Mouse (Mus musculus): ENCODE measurements around the gene Filip1.

Gene Filip1

DNA sequence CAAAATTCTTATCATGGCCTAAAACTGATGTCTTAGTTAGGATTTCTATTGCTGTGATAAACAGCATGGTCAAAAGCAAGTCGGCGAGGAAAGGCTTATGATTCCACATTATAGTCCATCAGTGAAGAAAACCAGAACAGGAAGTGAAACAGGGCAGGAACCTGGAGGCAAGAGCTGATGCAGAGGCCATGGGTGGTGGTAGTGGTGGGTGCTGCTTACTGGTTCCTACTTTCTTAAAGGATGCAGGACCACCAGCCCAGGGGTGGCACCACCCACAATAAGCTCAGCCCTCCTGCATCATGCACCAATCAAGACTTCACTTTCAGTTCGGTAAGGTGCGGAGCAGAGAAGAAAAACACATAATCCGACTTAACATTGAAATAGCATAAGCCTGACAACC, 61.3 kb downstream of the Filip1 start:
- in situ Hi-C loops (cut with MboI; ENCODE audit: low sequenced_read_pairs), result no loop called here

DNA sequence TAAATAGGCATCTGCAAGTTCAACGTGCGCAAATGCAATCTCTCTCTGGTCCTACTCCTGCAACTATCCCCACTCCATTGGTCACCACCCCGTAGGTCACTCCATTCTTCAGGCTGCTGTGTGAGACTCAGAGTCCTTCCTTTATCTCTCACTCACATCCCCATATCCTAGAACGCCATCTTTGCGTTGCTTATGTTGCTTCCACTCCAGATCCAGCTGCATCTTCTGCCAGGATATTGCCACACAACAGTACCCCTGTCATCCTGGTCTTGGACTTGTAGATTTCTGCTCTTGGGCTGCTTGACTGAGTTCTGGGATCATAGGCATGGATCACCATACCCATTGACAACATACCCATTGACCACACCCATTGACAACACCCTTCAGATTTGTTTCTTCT, 62.0 kb downstream of the Filip1 start:
- in situ Hi-C loops (cut with MboI; ENCODE audit: low sequenced_read_pairs), result no loop called here

DNA sequence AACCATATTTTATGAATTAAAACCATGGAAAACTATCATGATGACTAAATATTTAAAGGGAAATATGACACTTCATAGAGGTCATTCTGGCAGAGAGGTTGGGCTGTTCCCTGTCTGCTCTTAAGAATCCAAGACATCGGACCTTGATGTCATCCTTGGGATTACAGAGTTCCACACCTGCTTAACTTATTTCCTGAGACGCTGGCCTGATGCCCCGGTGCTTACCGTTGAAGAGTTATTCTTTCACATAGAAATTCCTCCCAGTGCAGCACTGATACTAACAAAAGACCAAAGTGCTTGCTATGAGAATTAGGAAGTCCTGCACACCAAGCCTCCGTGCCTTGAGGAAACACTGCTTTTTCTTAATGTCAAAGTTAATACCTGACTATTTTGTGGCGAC, 62.6 kb downstream of the Filip1 start:
- in situ Hi-C loops (cut with MboI; ENCODE audit: low sequenced_read_pairs), result no loop called here

DNA sequence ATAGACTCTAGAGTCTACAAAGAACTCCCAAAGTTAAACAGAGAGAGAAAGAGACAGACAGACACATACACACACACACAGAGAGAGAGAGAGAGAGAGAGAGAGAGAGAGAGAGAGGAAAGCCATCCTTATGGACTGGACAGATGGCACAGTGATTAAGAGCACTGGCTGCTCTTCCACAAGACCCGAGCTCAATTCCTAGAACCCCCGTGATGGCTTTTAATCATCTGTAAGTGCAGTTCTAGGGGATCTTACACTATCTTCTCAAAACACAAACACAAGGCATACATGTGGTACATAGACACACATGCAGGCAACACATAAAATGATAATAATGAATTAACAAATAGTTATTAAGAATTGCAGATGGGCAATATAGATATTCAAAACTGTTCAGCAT, 64.3 kb downstream of the Filip1 start:
- in situ Hi-C loops (cut with MboI; ENCODE audit: low sequenced_read_pairs), result no loop called here

DNA sequence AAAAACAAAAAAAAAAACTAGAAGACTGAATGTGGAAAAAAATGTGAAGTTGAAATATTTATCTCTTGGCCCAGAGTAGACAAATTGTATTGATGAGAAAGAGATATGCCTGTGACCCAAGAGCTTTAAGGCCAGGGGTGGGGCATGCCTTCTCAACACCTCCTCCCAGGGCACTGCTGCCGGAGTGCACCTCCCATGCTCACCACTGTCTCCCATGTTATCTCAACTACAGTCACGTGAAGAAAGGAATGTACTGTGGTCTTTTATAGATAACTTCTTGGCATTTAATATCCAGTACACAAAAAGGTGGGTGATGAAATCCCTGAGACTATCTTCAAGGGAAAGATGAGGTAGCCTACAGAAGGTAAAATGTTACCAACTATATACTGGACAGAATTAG, 64.7 kb downstream of the Filip1 start:
- in situ Hi-C loops (cut with MboI; ENCODE audit: low sequenced_read_pairs), result no loop called here

DNA sequence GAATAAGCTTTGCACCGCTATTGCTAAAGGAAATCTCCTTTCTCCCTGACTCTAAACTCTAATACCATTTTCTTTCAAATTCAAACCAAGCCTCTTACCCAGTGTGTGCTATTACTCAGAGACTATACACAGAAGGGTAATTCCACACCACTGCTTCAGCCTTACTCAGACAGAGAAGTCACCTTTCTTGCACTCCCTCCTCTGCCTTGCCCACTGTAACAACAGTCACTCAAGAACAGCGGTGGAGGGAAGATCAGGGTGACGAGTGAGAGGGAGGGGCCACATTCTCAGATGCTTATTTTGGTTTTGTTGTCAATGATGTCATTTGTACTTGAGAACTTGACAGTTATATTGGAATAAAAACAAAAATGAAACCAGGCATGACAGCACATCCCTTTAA, 65.2 kb downstream of the Filip1 start:
- in situ Hi-C loops (cut with MboI; ENCODE audit: low sequenced_read_pairs), result no loop called here

DNA sequence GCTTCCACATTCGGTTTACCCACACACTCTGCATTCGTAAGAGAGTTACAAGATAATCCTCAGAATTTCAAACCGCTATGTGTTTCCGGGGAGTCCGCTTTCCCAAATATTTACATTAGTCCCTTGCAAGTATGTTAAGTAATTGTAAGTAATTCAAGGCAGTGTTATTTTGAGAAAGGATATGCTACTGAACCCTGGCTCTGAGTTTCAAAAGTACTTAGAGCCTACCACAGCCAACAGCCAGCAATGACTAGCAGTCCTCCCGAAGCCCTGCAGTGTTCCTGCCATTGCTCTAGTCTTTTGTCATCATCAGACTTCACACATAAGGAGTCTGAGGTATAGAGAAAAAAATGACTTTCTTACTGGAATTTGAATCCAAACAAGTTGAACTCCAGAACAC, 67.8 kb downstream of the Filip1 start:
- in situ Hi-C loops (cut with MboI; ENCODE audit: low sequenced_read_pairs), result no loop called here

DNA sequence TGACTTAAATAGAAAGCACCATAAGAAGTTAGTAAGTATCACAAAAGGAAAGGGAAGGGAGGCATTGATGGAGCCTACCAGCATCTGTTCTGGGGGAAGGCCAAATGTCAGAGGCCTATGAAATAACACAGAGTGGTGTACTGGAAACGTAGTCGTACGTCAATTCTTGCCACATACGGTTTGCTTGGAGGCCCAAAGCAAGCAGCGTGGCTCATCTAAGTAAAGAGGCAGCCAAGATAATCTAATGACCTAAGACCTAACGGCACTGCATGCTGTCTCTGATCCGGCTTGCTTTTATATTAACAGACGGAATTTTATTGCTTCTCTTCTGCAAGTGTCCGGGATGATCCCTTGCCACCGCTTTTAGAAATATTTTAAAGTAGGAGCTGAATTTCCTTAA, 68.7 kb downstream of the Filip1 start:
- in situ Hi-C loops (cut with MboI; ENCODE audit: low sequenced_read_pairs), result no loop called here

DNA sequence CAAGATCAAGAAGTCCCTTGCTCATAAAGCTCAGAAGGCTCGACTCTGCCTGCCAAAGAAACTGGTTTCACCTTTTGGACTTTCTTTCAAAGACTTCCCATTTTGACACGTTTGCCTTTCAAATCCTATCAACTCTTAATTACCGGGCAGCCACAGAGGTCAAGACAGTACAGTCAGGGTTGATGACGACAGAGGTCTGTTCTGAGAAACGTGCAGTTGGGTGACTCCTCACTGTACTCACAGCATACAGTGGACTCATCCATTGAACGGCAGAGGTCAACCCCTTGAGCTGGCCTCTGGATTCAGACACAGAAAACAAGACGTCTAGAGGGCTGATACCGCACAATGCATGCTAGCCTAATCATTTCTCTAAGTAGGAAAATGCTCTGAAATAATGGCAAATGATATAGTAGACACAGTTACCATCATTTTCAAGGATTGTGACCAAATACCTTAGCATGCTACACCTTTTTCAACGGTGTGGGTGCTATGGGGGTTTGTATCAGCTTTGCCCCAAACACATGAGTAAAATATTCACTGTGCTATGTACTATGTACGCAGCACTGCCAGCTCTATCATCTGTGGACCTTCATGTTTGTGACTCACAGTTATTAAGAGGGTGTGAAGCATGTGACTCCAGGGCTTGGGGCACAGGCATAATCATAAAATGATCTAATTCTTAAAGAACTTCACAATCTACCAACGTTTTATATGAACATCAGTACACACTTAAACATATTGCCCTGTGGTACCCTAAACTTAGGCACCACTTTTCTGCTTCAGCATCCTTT, 74.0 kb downstream of the Filip1 start:
- in situ Hi-C loops (cut with MboI; ENCODE audit: low sequenced_read_pairs), result no loop called here

DNA sequence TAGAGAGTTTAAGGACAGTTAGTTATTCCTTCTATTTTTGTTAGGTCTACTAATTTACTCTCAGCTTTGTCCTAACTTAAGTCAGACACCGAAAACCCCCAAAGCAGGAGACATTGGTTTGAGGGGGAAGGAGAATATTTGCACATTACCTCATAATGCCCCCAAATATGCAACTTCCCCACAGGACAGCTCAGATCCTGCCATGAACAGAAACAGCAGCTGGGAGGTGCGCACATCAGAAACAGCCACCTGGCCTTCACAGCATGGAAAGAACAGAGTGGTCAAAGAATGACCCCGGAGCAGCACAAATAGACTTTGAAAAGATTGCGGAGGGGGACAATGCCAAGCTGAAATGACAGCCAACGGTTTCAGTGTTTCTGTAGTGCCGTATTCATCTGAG, 75.1 kb downstream of the Filip1 start:
- in situ Hi-C loops (cut with MboI; ENCODE audit: low sequenced_read_pairs), result no loop called here

DNA sequence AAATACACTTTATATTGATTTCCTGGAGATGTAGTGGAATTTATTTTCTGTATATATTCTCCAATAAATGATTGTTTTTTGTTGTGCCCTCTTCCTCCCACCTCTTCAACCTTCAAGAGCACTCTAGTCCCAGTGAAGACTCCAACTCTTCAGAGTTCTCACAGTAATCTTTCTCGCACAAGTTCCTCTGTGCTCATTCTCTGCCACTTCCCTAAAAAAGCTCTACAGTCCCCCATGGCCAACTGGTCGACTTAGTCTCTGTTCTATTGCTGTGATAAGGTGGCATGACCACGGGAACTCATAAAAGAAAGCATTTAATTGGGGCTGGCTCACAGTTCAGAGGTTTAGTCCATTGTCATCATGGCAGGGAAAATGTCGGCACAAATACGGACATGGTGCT, 80.1 kb downstream of the Filip1 start:
- in situ Hi-C loops (cut with MboI; ENCODE audit: low sequenced_read_pairs), result no loop called here

DNA sequence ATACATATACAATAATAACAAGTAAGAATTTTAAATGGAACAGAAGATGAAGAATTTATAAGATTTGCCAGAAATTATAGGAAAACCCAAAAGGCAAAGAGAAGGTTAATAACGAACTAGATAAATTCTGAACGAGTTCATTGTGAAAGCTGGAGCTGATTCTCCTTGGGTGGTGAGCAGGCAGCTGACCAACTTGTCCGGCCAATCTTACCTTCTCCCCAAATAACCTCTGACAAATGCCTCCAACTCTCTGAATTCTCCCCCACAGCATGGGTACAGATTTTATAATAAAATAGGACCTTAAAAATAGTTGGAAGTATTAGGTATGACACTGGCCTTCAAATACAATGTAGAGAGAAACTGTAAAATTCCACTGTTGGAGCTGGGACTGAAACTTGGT, 84.6 kb downstream of the Filip1 start:
- in situ Hi-C loops (cut with MboI; ENCODE audit: low sequenced_read_pairs), result no loop called here

DNA sequence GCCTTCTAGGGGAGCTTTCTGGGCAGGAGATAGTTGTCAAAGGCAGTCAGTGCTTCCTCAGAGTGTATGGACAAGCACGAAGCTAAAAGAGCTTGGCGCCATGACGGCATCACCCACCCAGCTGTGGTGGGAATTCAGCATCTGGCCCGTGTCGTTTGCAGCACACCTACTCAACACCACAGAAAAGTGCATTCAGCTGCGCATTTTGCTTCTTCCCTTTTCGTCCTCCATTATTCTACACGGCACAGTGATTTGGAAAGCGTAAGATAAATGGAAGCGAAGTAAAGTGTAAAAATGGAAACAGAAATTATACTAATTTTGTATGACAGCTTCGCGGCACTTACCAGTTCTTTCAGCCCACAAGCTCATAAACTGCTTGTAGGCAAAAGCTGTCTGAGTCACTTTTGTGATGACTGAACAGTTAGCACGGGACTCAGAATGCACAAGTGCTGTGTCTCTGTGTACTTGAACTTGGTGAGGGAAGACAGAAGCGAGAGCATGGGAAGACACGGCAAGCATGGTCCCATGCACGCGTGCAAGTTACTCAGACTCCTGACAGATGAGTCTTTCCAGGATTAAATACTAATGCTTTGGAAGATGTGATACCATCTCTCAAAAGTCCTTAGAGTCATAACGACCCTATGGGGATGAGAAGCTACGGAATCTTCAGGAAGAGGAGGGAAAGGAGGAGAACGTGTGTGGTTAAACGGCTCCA, 85.3 kb downstream of the Filip1 start:
- in situ Hi-C loops (cut with MboI; ENCODE audit: low sequenced_read_pairs), result no loop called here

DNA sequence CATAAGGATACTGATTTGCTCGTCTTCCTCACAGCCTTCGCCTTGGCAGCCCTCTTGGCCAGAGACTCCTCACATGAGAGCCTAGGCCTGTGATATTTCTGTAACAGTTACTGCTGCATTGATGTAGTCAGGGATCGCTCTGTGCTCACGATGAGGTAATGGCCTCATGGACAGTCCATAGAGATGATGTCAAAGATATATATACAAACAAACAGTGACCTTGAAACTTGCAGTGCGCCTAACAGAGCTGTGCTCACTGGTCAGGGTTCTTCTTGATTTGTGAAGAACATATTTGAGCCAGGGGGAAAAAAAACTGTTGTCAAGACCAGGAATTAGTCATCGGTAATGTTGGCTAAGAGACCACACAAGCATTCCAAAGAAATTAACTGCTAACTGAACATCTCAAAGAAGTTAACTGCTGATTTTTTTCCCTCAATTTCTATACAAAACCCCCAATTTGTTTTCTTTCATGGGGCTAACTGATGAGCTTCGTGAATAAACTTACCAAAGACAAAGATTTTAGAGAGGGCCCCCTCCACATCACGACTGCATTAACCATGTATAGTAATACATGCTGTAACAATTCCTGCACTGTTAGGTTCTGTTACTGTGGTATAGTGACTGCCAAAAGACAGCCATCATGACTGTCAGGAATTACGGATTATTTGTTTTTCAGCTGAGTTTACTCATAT, 86.0 kb downstream of the Filip1 start:
- in situ Hi-C loops (cut with MboI; ENCODE audit: low sequenced_read_pairs), result no loop called here

DNA sequence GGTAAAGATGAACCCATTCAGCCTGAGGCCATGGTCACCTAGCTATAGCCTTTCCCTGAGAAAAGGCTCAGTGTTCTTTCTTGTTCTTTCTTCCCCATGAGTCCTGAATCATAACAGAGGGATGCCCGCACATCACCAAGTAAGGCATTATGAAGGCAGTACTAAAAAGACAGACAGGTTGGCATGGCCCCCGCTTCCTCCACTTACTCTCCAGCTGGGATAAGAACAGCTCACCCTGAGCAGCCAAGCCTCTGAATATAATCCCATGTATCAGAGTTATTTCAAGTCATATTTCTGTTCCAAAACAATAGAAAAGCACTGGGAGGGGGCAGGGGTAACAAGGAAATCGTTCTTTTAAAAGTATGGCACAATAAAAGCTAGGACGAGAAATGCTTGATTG, 86.7 kb downstream of the Filip1 start:
- in situ Hi-C loops (cut with MboI; ENCODE audit: low sequenced_read_pairs), result no loop called here

DNA sequence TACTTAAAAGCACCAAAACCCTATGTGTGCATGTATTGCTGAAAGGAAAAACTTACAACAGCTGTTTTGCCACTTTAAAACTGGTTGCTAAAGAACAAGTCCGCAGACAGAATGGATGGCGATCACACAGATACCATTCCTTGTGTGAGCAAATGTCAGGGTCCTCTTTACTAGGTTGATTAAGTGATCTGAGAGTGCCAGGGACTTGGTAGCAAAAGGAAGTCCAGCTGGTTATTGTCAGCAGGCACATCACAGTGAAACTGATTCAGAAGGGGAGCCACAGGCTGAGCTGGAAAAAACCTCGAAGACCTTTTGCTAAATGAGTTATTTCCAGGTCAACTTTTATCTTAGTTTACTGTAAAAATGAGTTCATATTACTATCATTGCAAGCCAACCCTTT, 89.4 kb downstream of the Filip1 start:
- in situ Hi-C loops (cut with MboI; ENCODE audit: low sequenced_read_pairs), result no loop called here

DNA sequence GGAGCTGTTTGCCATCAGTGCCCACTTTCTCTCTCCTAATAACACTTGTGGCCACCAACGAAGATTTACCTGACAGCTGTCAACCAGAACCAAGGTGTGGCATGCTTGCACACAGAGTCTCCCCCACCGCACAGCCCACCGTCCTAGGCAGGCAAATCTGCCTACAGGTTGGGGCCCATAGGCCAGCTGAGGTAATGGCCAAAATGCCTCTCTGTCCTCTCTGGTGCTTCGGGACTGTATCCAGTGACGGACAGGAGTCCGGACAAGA, 90.2 kb downstream of the Filip1 start:
- in situ Hi-C loops (cut with MboI; ENCODE audit: low sequenced_read_pairs), result no loop called here

DNA sequence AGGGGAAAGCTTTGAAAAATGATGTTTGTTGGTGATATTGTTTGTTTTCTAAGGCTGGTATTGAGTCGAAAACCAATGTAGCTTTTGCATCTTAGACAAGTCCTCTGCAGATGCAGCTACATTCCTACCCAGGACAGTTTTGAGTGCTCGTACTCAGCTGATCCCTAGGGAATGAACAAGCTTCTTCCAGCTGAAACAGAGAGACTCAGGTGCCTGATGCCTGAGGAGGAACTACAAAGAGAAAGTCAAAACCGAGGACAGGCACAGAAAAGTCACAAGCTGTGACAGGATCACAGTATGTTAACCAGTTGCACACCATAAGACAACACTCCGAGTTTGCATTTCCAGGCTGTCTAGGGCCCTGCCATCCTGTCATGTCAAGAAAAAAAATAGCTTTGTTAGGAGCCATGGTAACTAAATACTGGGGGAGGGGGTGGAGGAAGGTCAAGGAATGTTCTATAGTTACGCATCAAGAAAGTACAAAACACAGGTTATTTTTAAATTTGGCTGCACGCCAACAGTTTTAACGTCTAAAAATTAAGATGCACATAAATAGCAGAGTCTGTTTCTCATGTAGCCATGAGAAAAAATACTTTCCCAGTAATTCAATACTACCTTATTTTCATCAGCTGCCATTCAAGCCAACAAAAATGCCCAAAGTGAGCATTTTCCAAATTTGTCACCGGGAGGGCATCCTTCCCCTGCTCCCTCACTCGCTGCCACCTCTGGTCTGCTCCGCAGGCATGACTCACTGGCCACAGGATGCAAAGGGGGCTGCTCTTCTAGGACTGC, 90.8 kb downstream of the Filip1 start:
- in situ Hi-C loops (cut with MboI; ENCODE audit: low sequenced_read_pairs), result no loop called here

DNA sequence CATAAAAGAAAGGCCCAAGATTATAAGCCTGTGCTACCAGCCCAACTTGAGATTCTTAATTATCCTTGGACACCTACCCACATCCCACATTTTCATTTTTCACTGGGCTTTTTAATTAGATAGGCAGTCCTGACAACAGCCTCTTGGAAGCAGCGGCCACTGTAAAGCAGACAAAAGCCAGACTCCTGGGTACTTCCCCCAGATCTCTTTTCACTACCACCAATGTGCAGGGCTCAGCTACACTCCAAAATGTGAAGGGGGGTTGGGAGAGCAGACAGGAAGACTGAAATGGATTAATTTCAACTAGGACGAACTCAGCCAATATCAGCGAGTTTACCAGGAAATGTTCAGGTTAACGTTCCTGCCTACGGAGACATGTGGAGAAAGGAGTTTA, 92.1 kb downstream of the Filip1 start:
- in situ Hi-C loops (cut with MboI; ENCODE audit: low sequenced_read_pairs), result no loop called here

DNA sequence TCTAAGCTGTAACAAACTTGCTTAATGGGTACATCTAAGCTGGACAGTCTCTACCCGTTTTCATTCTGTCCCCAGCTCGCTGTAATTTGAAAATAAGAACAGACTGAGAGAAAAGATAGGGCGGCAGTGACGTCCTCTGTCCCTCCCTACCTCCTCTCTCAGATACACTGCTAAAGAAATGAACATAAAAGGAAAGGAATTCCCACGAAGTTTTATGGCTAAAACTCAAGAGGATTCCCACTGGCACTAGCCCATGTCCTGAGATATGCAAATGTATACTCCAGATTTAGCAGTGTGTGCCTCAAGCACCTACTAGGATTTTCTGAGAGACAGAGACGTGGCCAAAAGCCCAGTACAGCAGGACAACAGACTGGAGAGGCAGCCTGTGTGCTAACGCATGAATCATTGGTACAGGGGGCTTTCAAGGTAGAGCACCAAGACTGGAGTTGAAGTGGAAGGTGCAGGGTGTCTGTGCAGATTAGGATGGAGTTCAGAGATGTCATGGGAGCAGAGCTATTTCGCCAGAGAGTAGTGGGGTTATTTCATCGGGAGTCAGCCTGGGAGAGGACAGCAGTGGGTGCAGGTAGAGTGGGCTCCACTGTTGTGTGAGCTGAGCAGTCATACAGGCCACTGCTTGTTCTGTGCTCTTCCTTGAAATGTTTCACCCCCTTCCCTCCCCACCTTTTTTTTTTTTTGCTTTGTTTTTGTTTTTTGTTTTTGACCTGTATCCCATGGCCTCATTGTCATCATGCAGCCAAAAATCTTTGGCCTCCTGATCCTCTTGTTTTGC, 92.7 kb downstream of the Filip1 start:
- in situ Hi-C loops (cut with MboI; ENCODE audit: low sequenced_read_pairs), result no loop called here

DNA sequence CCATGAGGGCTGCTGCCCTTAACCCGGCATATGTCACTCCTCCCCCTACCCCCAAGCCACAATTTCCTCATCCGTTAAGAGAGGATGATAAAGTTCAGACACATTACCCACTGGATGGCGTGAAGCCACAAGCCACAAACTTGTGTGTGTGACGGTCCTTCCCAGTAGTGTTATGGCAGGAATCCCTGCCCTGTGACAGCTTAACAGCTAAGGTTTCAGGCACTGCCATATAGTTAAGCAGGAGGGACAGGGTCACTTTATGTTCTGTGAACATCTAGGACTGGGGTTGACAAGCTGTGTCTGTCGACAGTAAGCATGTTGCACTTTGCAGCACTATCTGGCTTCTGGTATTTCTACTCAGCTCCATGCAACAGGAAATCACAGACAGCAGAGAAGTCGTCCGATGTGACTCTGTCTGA, 93.3 kb downstream of the Filip1 start:
- in situ Hi-C loops (cut with MboI; ENCODE audit: low sequenced_read_pairs), result no loop called here

Data from CH12F3 (cell line).